Mouse (Mus musculus) spleen, adult 2 months (tissue): ENCODE data around the gene Cyba.

Experiments
- CTCF ChIP-seq: fragments of 200-500 bp; IDR thresholded peaks from 2 replicates; pipeline ENCODE4 v1.5.1; 2011; ENCODE audit warnings: mild to moderate bottlenecking, inconsistent platforms; ENCODE audit not compliant: insufficient read depth, insufficient read length, insufficient replicate concordance; ENCODE audit errors: extremely low read depth
- POLR2A ChIP-seq: fragments of 200-500 bp; IDR thresholded peaks from 2 replicates; pipeline ENCODE4 v1.6.1; 2011; ENCODE audit warnings: low read depth, low read length, inconsistent platforms

- TF ChIP-seq POLR2A, result no peak
- no peak for TF ChIP-seq CTCF
These were observed 8.6 kb upstream of the Cyba start for GRCm38 (mm10) chr8:122441326-122441725.
